Mouse (Mus musculus) brown adipose tissue, adult 24 weeks (tissue): ENCODE data around the gene Kif17. TPM values are rescaled to one million over a fixed set of nuclear protein-coding genes. Genes with fewer than 3 reads are reported as not detected.

Experiments
- H3K27ac ChIP-seq: fragments of 200-500 bp; replicated peaks from 2 replicates; pipeline ENCODE4 v1.5.1; 2012; ENCODE audit warnings: low read depth, mild to moderate bottlenecking, low read length
- H3K4me1 ChIP-seq: fragments of 200-500 bp; 2 replicates; pipeline ENCODE4 v1.6.1; 2012; ENCODE audit warnings: low read length, mixed read lengths; ENCODE audit not compliant: control insufficient read depth, insufficient read depth, insufficient read length
- H3K4me3 ChIP-seq: fragments of 200-500 bp; 2 replicates; pipeline ENCODE4 v1.5.1; 2012; ENCODE audit warnings: low read depth, mild to moderate bottlenecking, low read length, moderate library complexity; ENCODE audit not compliant: insufficient read depth
- polyA plus RNA-seq: library from polyadenylated mRNA; stranded (reverse); fragments of >200 nt; gene quantifications from 2 replicates; pipeline ENCODE4 v1.2.4, GENCODE M21; 2012; ENCODE audit not compliant: missing spikeins, insufficient read depth, insufficient read length

Kif17 gene
- polyA plus RNA-seq: not detected in 2 replicates

- H3K4me3 ChIP-seq: peak within 1 kb of the TSS; percentile 53
These were observed at the start of gene Kif17, which contains the start of gene Sh2d5 for GRCm38 (mm10) chr4:138250088-138250960. Gene Kif17, plus strand, starts transcription at chr4:138250435. Gene Sh2d5, plus strand, starts transcription at chr4:138250403.

DNA sequence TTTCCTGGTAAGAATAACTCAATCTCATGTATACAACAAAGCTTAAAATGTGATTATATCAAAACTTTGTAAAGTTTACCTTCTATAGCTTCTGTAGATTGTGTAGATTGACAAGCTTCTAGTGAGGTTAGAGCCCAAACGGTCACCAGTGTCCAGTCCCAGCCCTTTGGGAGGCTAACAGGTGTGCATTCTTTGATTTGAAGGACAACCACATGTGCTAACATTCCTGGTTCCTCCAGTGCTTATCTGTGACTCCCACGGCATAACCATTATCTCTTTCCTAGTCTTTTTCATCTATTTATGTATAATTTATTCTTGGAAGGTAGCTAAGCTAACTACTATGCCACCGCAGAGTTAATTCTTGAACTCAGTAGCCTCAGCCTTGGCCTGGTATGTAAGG lies 49.5 kb upstream of the Kif17 start:
- H3K27ac ChIP-seq: no peak overlapping the region
- H3K4me3 ChIP-seq: no peak overlapping the region
- no peaks in the 10 kb centered on the region for H3K4me1 ChIP-seq

More at GRCm38 (mm10) chr4:138250088-138250960, at the start of gene Kif17, which contains the start of gene Sh2d5:
- no peak within 1 kb of the TSS for H3K27ac ChIP-seq
- H3K4me1 ChIP-seq: peaks cover 10% of the 10 kb centered on the region

GRCm38 (mm10) chr4:138201696-138202095 lies 48.5 kb upstream of the Kif17 start:
- H3K27ac ChIP-seq: no peak overlapping the region
- no peaks in the 10 kb centered on the region for H3K4me1 ChIP-seq

GRCm38 (mm10) chr4:138210116-138210515 lies 40.1 kb upstream of the Kif17 start:
- no peaks in the 10 kb centered on the region for H3K4me1 ChIP-seq
- H3K4me3 ChIP-seq: no peak overlapping the region
- H3K27ac ChIP-seq: no peak overlapping the region

More at GRCm38 (mm10) chr4:138201696-138202095, 48.5 kb upstream of the Kif17 start:
- H3K4me3 ChIP-seq: no peak overlapping the region

DNA sequence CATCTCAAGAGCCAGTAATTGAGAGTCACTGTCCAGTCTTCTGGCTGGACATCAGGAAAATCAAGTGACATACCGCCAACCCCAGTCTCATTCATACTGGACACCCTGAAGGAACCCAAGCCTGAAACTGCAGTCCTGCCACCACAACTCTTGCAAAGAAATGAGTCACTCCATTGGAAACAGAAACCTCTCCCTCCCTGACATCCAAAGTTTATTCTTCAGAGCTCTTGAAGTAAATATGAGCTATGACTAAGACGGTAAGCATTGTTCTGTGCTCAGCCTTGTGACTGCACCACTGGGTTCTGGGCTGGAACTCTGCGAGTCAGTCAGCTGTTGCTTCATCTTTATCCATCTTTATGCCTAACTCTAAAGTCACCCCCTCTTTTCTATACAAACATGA lies 36.4 kb upstream of the Kif17 start:
- Histone ChIP-seq H3K4me1 (peaks cover 7% of the 10 kb centered on the region; the same call in 1 of the 2 replicates), H3K4me3 (no peak overlapping the region), H3K27ac (no peak overlapping the region)

DNA sequence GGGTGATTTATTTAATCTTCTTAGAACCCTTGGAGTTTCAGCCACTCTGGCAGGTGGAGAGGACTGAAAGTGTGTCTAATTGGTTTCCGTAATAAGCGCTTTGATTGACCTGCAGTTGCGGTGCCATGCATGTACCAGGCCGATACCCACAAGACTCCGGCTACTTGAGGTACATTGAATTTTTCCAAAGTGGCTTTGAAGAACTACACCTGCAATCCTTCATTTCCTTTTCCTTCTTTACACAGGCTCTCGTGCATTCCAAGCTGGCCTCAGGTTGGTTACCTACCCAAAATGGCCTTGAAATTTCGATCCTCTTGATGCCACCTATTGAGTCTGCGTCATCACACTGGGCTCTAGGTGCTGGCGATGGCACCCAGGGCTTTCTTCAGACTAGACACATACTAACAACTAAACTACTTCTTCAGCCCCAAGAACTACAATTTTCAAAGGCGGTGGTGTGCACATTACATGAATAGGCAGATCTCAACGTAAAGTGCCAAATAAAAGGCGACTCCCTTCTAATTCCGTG lies 34.5 kb upstream of the Kif17 start:
- Histone ChIP-seq H3K27ac (peak overlapping the region; percentile 39), H3K4me3 (peak overlapping the region; percentile 94), H3K4me1 (peaks cover 7% of the 10 kb centered on the region; the same call in 1 of the 2 replicates)

DNA sequence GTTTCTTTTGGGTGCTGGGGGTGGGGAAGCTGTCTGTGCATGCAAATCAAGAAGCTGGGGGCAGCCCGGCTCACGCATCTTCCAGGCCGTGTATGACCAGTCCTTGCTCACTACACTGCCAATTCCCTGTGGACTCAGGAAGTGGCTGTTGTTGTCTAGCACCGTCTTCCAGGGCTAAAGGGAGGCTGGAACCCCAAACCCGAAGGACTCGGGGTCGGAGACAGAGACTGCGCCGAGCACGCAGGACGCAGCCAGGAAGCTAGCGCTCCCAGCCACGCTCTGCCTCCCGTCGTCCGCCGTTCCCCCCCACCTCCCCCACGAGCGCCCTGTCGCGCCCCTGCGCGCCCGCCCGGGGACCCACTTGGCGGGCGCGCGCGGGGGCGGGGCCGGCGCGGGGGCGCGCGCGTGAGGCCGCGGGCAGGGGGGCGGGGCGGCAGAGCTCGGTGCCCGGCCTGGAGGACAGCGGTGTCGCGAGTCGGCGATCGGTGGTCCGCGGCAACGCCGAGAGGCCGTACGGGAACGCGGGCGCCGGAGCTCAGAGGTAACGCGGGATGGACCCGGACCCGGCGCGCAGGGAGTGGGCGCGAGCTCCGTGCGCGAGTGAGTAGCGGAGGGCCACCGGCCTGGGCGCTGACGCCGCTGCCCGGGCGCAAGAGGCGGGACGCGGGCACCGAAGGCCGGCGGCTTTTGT lies 33.9 kb upstream of the Kif17 start, which contains the start of gene Hp1bp3:
Gene Hp1bp3 (plus strand): TSS at position 97 of the 691 bp plus-strand sequence.
- H3K4me3 ChIP-seq: peak within 1 kb of the TSS; percentile 97

DNA sequence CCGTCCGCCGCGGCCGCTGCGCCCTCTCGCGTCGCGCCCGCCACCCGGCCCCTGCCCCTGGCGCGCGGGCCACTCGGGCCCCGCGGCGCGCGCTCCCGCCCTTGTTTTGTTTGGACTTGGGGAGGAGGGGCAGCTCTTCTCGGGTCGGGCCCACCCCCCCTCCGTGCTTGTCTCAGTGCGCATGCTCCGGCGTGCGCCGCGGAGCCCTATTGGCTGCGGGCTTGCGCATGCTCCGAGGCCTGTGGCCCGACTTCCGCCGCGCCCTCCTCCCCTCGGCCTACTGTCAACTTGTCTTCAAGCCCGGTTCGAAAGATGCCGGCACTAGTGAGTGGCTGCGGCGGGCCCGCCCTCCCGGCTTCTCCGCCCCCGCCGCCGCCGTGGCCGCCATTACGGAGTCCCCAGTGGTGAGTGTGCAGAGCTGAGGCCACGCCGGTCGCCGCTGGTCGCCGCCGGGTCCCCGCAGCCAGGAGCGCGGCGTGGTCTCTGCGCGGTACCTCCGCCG lies 33.3 kb upstream of the Kif17 start:
- peak overlapping the region; percentile 97 for H3K4me3 ChIP-seq
- peak overlapping the region; percentile 83 for H3K27ac ChIP-seq
- peaks cover 7% of the 10 kb centered on the region; the same call in 1 of the 2 replicates for H3K4me1 ChIP-seq

More for the DNA sequence above, 33.9 kb upstream of the Kif17 start, which contains the start of gene Hp1bp3:
- H3K4me1 ChIP-seq: peaks cover 7% of the 10 kb centered on the region; the same call in 1 of the 2 replicates
- H3K27ac ChIP-seq: peak within 1 kb of the TSS; percentile 83

GRCm38 (mm10) chr4:138217441-138217840 lies 32.8 kb upstream of the Kif17 start:
- peak overlapping the region; percentile 83 for H3K27ac ChIP-seq
- H3K4me1 ChIP-seq: peaks cover 7% of the 10 kb centered on the region; the same call in 1 of the 2 replicates

GRCm38 (mm10) chr4:138217951-138218685 lies 32.1 kb upstream of the Kif17 start:
- peaks cover 7% of the 10 kb centered on the region; the same call in 1 of the 2 replicates for H3K4me1 ChIP-seq
- H3K4me3 ChIP-seq: peak overlapping the region; percentile 97
- H3K27ac ChIP-seq: no peak overlapping the region

More at GRCm38 (mm10) chr4:138217441-138217840, 32.8 kb upstream of the Kif17 start:
- peak overlapping the region; percentile 97 for H3K4me3 ChIP-seq

- Histone ChIP-seq H3K4me1 (peaks cover 7% of the 10 kb centered on the region; the same call in 1 of the 2 replicates), H3K27ac (no peak overlapping the region), H3K4me3 (no peak overlapping the region)
These were observed 30.9 kb upstream of the Kif17 start for GRCm38 (mm10) chr4:138219331-138219730.

DNA sequence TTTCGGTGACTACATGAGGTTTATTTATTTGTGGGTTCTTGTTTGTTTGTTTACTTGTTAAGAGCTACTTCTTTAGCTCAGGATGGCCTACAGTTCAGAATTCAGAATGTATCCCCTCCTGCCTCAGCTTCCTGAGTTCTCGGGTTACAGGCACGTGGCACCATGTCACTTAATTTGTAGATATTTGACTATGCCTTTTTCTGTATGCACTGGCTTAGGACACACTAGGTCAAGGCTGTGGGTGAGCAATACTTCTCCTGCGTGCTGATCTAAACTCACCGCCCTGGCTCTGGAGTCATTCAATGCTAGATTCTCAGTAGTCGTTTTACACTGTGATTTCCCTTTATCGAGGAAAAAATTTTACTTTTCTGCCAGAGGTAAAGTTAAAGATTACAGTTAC lies 29.5 kb upstream of the Kif17 start:
- Histone ChIP-seq H3K27ac (no peak overlapping the region), H3K4me3 (no peak overlapping the region), H3K4me1 (peaks cover 6% of the 10 kb centered on the region; the same call in 1 of the 2 replicates)

DNA sequence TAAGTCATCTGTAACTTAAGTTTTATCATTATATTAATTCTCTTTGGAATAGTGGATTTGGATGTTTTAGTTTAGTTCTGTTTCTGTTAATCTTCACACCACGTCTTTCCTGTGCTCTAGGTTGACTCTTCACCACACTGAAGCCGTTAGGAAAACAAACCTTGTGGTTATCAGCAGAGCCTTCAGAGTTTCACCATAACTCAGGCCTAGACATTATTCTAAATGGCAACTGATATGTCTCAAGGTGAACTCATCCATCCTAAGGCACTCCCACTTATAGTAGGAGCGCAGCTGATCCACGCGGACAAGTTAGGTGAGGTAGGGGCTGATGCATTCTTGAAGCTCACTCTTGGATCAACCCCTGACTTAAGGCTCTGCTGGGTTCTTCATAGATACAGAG lies 28.8 kb upstream of the Kif17 start:
- H3K4me1 ChIP-seq: peaks cover 4% of the 10 kb centered on the region; the same call in 1 of the 2 replicates
- H3K27ac ChIP-seq: no peak overlapping the region
- no peak overlapping the region for H3K4me3 ChIP-seq

DNA sequence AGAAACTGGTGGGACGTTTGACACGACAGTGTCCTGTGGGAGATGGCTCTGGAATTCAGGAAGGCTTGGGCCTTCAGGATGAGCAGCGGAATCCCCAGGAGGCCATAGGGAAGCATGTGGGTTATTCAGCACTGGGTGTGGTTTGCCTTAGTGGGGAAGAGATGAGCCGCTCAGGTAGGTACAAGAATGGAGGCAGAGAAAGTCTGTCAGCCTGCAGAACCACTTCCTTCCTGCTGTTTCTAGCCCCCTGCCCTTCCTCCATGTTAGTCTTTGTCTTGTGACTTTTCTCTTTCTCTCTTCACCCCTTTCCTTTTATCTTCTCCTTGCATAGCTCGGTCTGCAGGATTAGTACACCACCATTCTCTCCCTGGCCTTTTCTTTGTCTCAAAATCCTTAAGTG lies 27.8 kb upstream of the Kif17 start:
- Histone ChIP-seq H3K27ac (no peak overlapping the region), H3K4me1 (peaks cover 4% of the 10 kb centered on the region; the same call in 1 of the 2 replicates), H3K4me3 (no peak overlapping the region)
